Mouse (Mus musculus): ENCODE data around the gene Cbx7. TPM values are rescaled to one million over a fixed set of nuclear protein-coding genes. Genes with fewer than 3 reads are reported as not detected.

Cbx7 gene
- total and polyA plus RNA-seq, 3 experiments, result 2.9 to 11.1 TPM; not detected in 1

DNA sequence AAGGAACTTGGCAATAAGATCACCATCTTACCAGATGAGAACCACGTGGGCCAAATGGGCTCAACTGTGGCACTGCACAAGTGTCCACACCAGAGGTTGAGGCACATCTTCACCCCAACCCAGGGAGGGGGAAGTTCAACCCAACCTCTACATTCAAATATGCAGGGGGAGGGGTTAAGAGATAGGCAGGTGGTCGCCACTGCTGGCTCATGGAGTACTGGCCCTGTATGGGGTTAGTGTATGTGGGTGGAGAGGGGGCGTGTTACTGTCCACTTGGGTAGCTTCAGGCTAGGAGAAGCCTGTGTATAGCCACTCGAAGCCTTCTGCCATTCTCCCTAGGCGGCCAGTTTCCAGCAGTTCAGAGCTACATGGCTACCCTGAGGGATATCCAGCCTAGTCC, 54.8 kb downstream of the Cbx7 start:
- H3K9ac ChIP-seq (ENCODE audit: control insufficient read depth, low read depth, low read length, poor library complexity, severe bottlenecking), result no peak overlapping the region
- DNase-seq (ENCODE audit: low read depth, low spot score), result no peak
- no peaks in the 10 kb centered on the region for H3K9me3 ChIP-seq (replicated peaks; ENCODE audit: insufficient read depth, low read length)
- no peak overlapping the region for H3K4me3 ChIP-seq (ENCODE audit: control insufficient read depth in 1 of 2, insufficient read depth in 1 of 2, low read depth in 2 of 2, low read length in 2 of 2)
- H3K4me1 ChIP-seq (ENCODE audit: control insufficient read depth in 1 of 2, insufficient read depth in 2 of 2, low read length in 2 of 2), result no peaks in the 10 kb centered on the region
- no peak overlapping the region for H3K27ac ChIP-seq (ENCODE audit: control insufficient read depth, low read depth, low read length)
- H3K27me3 ChIP-seq (ENCODE audit: control insufficient read depth in 1 of 2, insufficient read depth in 2 of 2, low read length in 2 of 2), result no peaks in the 10 kb centered on the region
- TF ChIP-seq POLR2AphosphoS2 (IDR thresholded peaks at IDR 0.05; ENCODE audit: low read length) (peak; percentile 60; the same call in 1 of the 2 replicates), POLR2AphosphoS5 (IDR thresholded peaks at IDR 0.05; ENCODE audit: borderline replicate concordance, low read depth, low read length) (no peak)
- H3K79me2 ChIP-seq (ENCODE audit: control insufficient read depth, insufficient read depth, low read length, poor library complexity), result no peaks in the 10 kb centered on the region
- H3K36me3 ChIP-seq (ENCODE audit: control insufficient read depth in 1 of 2, insufficient read depth in 2 of 2, low read length in 2 of 2), result no peaks in the 10 kb centered on the region; a peak in 1 of 4 replicates

DNA sequence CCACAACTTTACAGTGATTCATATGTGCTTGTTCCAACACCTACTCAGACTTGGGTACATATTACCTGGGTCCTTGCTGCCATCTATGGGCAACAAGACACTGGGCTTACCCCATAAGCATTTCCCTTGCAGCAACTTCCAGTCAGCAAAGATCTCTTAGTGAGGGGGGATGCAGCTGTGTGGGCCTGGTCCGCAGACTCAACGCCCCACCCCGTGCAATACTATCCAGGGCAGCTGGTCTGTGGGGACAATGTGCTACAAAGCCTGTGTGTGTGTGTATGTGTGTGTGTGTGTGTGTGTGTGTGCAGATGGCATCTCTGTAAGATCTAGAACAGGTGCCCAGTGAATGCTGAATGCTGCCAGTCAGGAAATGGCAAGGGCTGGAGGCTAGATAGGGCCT, 56.6 kb downstream of the Cbx7 start:
- H3K36me3 ChIP-seq (ENCODE audit: control insufficient read depth in 1 of 2, insufficient read depth in 2 of 2, low read length in 2 of 2), result no peaks in the 10 kb centered on the region; a peak in 1 of 4 replicates
- TF ChIP-seq MAZ (IDR thresholded peaks at IDR 0.05; ENCODE audit: low read depth, low read length) (no peak), CTCF (IDR thresholded peaks at IDR 0.05 in 2 of 3, conservative IDR thresholded peaks at IDR 0.05 in 1 of 3; ENCODE audit: control insufficient read depth in 1 of 3, insufficient read depth in 1 of 3, low read depth in 2 of 3, low read length in 3 of 3, poor library complexity in 1 of 3, severe bottlenecking in 1 of 3) (peak in 1 of 3 experiments; percentile 12; a peak in 1 of 6 replicates), ZMIZ1 (IDR thresholded peaks at IDR 0.05; ENCODE audit: low read depth, low read length) (0 out of 2 replicates have a peak, but pooled peaks have one; percentile 14), CHD2 (IDR thresholded peaks at IDR 0.05; ENCODE audit: low read length) (no peak), SIN3A (IDR thresholded peaks at IDR 0.05; ENCODE audit: low read length) (no peak), USF2 (IDR thresholded peaks at IDR 0.05; ENCODE audit: borderline replicate concordance in 1 of 2, insufficient read depth in 1 of 2, low read depth in 1 of 2, low read length in 2 of 2) (no peak), RAD21 (IDR thresholded peaks at IDR 0.05; ENCODE audit: low read depth, low read length) (peak; percentile 19), NELFE (IDR thresholded peaks at IDR 0.05; ENCODE audit: low read depth, low read length) (no peak)
- H3K4me3 ChIP-seq (ENCODE audit: control insufficient read depth in 1 of 2, insufficient read depth in 1 of 2, low read depth in 2 of 2, low read length in 2 of 2), result no peak overlapping the region
- H3K27ac ChIP-seq (ENCODE audit: control insufficient read depth, low read depth, low read length), result no peak overlapping the region
- no peaks in the 10 kb centered on the region for H3K27me3 ChIP-seq (ENCODE audit: control insufficient read depth in 1 of 2, insufficient read depth in 2 of 2, low read length in 2 of 2)
- H3K4me1 ChIP-seq (ENCODE audit: control insufficient read depth in 1 of 2, insufficient read depth in 2 of 2, low read length in 2 of 2), result no peaks in the 10 kb centered on the region
- no peaks in the 10 kb centered on the region for H3K9me3 ChIP-seq (replicated peaks; ENCODE audit: insufficient read depth, low read length)
- no peak for DNase-seq (ENCODE audit: low read depth, low spot score)
- H3K79me2 ChIP-seq (ENCODE audit: control insufficient read depth, insufficient read depth, low read length, poor library complexity), result no peaks in the 10 kb centered on the region
- no peak overlapping the region for H3K9ac ChIP-seq (ENCODE audit: control insufficient read depth, low read depth, low read length, poor library complexity, severe bottlenecking)

DNA sequence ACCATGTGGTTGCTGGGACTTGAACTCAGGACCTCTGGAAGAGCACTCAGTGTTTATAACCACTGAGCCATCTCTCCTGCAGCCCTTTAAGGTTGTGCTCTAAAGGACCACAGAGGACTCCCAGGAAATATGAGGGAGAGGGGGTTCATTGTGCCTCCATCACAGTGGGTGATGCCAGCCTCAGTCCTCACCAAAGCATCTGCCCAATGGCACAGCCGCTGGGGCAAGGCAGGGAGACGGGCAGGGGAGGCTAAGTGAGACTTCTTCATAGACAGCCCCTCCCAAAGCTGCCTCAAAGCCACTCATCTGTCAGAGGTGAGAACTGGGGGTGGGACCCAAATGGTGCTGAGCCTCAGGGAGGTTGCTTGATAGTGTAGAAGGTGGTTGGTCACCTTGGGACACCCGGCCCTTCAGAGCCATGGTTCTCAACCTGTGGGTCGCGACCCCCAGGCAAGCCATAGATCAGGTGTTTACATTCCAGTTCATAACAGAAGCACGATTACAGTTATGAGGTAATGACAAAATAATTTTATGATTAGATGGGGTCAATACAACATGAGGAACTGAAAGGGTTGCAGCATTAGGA, 57.1 kb downstream of the Cbx7 start:
- Histone ChIP-seq H3K9ac (ENCODE audit: control insufficient read depth, low read depth, low read length, poor library complexity, severe bottlenecking) (no peak overlapping the region), H3K36me3 (ENCODE audit: control insufficient read depth in 1 of 2, insufficient read depth in 2 of 2, low read length in 2 of 2) (no peaks in the 10 kb centered on the region; a peak in 1 of 4 replicates)

More for the DNA sequence above, 57.1 kb downstream of the Cbx7 start:
- TF ChIP-seq ZNF384 (IDR thresholded peaks at IDR 0.05; ENCODE audit: low read depth, low read length) (no peak), TCF12 (IDR thresholded peaks at IDR 0.05; ENCODE audit: low read depth, low read length) (no peak), SMC3 (IDR thresholded peaks at IDR 0.05; ENCODE audit: low read depth, low read length) (no peak), KAT2A (conservative IDR thresholded peaks at IDR 0.05; ENCODE audit: low read depth, low read length) (no peak), NRF1 (IDR thresholded peaks at IDR 0.05; ENCODE audit: insufficient read depth, low read depth, low read length, poor library complexity, severe bottlenecking) (no peak), MYC (IDR thresholded peaks at IDR 0.05; ENCODE audit: low read depth, low read length) (no peak), GABPA (IDR thresholded peaks at IDR 0.05; ENCODE audit: low read depth, low read length) (no peak), MAX (IDR thresholded peaks at IDR 0.05; ENCODE audit: low read length) (no peak)
- Histone ChIP-seq H3K27me3 (ENCODE audit: control insufficient read depth in 1 of 2, insufficient read depth in 2 of 2, low read length in 2 of 2) (no peaks in the 10 kb centered on the region), H3K79me2 (ENCODE audit: control insufficient read depth, insufficient read depth, low read length, poor library complexity) (no peaks in the 10 kb centered on the region), H3K4me3 (ENCODE audit: control insufficient read depth in 1 of 2, insufficient read depth in 1 of 2, low read depth in 2 of 2, low read length in 2 of 2) (no peak overlapping the region), H3K4me1 (ENCODE audit: control insufficient read depth in 1 of 2, insufficient read depth in 2 of 2, low read length in 2 of 2) (no peaks in the 10 kb centered on the region), H3K9me3 (replicated peaks; ENCODE audit: insufficient read depth, low read length) (no peaks in the 10 kb centered on the region), H3K27ac (ENCODE audit: control insufficient read depth, low read depth, low read length) (no peak overlapping the region)
- no peak for DNase-seq (ENCODE audit: low read depth, low spot score)

Data from MEL (cell line).